Mouse (Mus musculus) G1E-ER4 (cell line): Measurements from ENCODE around the gene Ccdc173. TPM values are rescaled to one million over a fixed set of nuclear protein-coding genes. Genes with fewer than 3 reads are reported as not detected.

Source experiments
- GATA1 ChIP-seq: IDR thresholded peaks from one replicate; pipeline ENCODE4 v1.8.0; 2012; ENCODE audit warnings: low read length, inconsistent platforms
- polyA plus RNA-seq: library from polyadenylated mRNA; stranded (reverse); fragments of >175 nt; gene quantifications from 2 replicates; pipeline ENCODE4 v1.2.3, GENCODE M21; 2012

Ccdc173 gene
- polyA plus RNA-seq, 1 experiment = 0.06 TPM

DNA sequence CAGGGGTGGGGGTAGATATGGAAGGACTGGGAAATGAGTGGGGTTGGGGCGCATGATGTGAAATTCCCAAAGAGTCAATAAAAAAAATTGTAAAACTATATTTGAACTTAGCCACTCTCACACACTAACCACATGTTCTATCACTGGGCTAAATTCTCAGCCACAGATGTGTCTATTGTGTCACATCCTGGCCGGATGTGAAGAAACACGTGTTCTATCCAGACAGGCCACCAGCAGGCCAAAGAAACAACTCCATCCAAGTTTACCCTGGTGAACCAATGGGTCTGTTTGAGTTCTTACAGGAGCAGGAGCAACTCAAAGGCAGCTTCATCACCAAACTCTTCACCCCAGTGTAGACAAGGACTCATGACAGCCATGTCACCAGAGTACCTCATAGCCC is 72.9 kb downstream of the Ccdc173 start:
- TF ChIP-seq GATA1 = no peak

DNA sequence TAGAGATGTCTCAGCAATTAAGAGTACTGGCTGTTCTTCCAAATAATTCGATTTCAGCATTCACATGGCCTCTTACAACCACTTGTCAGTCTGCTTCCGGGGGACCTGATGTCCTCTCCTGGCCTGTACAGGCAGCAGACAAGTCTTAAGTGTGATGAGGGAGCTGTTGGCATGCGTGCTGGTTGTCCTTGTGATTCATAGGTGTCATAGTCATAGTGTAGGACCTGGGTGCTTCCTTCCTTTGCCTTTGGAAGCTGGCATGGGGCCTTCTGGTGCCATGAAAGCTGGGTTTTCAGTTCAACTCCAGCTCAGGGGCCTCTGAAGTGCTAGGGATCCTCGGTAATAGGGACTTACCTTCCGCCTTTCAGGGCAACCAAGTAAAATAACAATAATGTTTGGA is 75.2 kb downstream of the Ccdc173 start:
- no peak for TF ChIP-seq GATA1

DNA sequence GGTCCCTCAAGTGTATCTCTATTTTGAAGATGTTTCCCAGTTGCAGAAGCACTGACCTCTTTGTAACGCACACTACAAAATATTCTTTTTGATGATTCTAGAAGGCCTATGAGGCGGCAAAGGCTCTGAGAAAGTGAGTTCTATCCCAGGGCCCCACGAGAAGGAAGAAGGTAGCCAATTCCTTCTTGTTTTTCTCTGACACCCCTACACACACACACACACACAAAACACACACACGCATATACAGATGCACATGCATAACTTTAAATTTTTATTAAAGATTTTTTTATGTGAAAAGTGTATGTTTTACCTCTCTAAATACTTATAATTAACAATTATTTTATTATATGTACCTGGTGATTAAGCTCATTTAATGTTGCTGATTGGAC is 75.8 kb downstream of the Ccdc173 start:
- no peak for TF ChIP-seq GATA1

DNA sequence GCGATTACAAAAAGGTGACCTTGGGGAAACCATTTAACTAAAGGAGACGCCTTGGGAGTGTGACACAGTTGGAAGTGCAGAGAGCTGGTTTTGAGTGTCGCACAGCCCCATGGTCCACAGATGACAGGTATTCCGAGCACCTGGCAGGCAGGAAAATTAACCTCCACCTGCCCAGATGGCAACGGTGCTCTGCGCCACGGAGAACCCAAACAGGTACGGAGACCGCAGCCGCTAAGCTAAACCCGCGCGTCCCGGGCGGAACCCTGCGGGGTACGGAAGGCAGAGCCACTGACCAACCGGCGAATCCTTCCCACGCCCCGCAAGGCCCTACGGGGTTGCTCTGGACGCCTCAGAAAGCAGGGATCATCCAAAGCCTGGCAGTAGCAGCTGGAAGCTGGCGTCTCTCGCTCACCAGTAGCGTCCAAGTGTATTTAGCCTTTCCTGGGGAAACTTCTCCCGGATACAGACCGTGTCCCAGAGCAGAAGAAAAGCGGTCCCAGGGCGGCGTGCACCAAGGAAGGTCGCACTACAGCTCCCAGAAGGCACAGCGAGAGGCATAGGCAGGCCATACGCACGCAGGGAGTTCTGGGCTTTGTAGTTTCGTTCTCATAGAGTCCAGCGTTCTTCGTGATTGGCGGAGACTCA is 76.3 kb downstream of the Ccdc173 start, which contains the start of gene Fastkd1:
Fastkd1 (minus strand) TSS at position 536 of the 645 bp plus-strand sequence.
- no peak for TF ChIP-seq GATA1

DNA sequence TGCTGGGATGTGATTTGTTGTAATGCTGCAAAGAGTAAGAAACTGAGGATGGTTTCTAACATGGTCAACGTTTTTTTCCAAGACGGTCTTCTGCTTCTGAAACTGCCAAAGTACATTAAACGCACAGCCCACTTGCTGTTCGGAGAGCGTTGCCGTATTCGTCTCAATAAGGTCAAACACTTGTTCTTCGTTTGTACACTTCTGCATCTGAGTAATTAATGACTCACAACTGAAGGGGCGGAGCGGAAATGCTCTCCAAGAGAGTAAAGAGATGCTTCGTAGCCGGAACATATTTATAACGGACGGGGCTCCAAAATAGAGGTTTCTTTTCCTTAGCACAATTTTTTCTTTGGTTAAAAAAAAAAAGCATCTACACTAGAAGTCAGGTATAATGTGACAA is 77.2 kb downstream of the Ccdc173 start:
- TF ChIP-seq GATA1 = no peak

Other genes with a start within 250 kb of the Ccdc173 start
- gene Lrp2, start 203.5 kb downstream of the Ccdc173 start, polyA plus RNA-seq = not detected in 2 replicates
- gene Bbs5, start 142.4 kb downstream of the Ccdc173 start, polyA plus RNA-seq = not detected in 2 replicates
- gene Klhl41, start 119.5 kb downstream of the Ccdc173 start, polyA plus RNA-seq = not detected in 2 replicates
- 1.1 and 1.2 TPM in 2 replicates for gene Fastkd1, start 76.1 kb downstream of the Ccdc173 start, polyA plus RNA-seq
- 18.8 and 33.1 TPM in 2 replicates for gene Ppig, start 67.0 kb downstream of the Ccdc173 start, polyA plus RNA-seq
- 35.7 and 51.4 TPM in 2 replicates for gene Phospho2, start within 50 bp of the Ccdc173 start, polyA plus RNA-seq
- gene Klhl23, start 32.4 kb upstream of the Ccdc173 start, polyA plus RNA-seq = 4.0 TPM in 2 replicates
- 7.7 and 15.0 TPM in 2 replicates for gene Ssb, start 72.0 kb upstream of the Ccdc173 start, polyA plus RNA-seq
- 79.3 and 94.9 TPM in 2 replicates for gene Mettl5, start 96.0 kb upstream of the Ccdc173 start, polyA plus RNA-seq
- 16.2 and 23.0 TPM in 2 replicates for gene Ubr3, start 107.7 kb upstream of the Ccdc173 start, polyA plus RNA-seq
- gene Myo3b, start 249.6 kb upstream of the Ccdc173 start, polyA plus RNA-seq = not detected in 2 replicates